Mouse (Mus musculus) liver, embryonic 14.5 days (tissue): ENCODE data around the gene Pfn1.

Experiments used
- CTCF ChIP-seq: IDR thresholded peaks from 2 replicates; pipeline ENCODE4 v1.5.1; 2016; ENCODE audit warnings: antibody characterized with exemption, low read depth, control low read depth
- EP300 ChIP-seq: IDR thresholded peaks from 2 replicates; pipeline ENCODE4 v1.6.1; 2016; ENCODE audit warnings: antibody characterized with exemption, low read depth

- TF ChIP-seq CTCF (no peak), EP300 (no peak)
Observed at GRCm38 (mm10) chr11:70638293-70638692, 16.2 kb downstream of the Pfn1 start.
